Mouse (Mus musculus) heart, embryonic 12.5 days (tissue): ENCODE results near the gene Vps18. TPM values are rescaled to one million over a fixed set of nuclear protein-coding genes. Genes with fewer than 3 reads are reported as not detected.

ENCODE experiments used
- ATAC-seq: fragments of 200-750 bp; cut with Nextera tagmentation; 2 replicates; pipeline ENCODE4 v1.8.0; 2017; ENCODE audit warnings: moderate TSS enrichment, moderate library complexity; ENCODE audit not compliant: insufficient number of reproducible peaks, low FRiP score
- H3K27ac ChIP-seq: fragments of 300-500 bp; sonication (generic); 2 replicates; pipeline ENCODE4 v1.5.1; 2016; ENCODE audit warnings: mild to moderate bottlenecking, moderate library complexity; ENCODE audit not compliant: poor library complexity, severe bottlenecking
- H3K27me3 ChIP-seq: fragments of 300-500 bp; sonication (generic); replicated peaks from 2 replicates; pipeline ENCODE4 v1.6.1; 2016; ENCODE audit warnings: mild to moderate bottlenecking, moderate library complexity
- H3K36me3 ChIP-seq: fragments of 300-500 bp; sonication (generic); 2 replicates; pipeline ENCODE4 v1.6.1; 2016; ENCODE audit warnings: mild to moderate bottlenecking, moderate library complexity
- H3K4me1 ChIP-seq: fragments of 300-500 bp; sonication (generic); replicated peaks from 2 replicates; pipeline ENCODE4 v1.6.1; 2016; ENCODE audit warnings: mild to moderate bottlenecking
- H3K4me2 ChIP-seq: fragments of 300-500 bp; sonication (generic); 2 replicates; pipeline ENCODE4 v1.6.1; 2016; ENCODE audit warnings: mild to moderate bottlenecking, moderate library complexity
- H3K4me3 ChIP-seq: fragments of 300-500 bp; sonication (generic); 2 replicates; pipeline ENCODE4 v1.5.1; 2016; ENCODE audit warnings: mild to moderate bottlenecking
- H3K9ac ChIP-seq: fragments of 300-500 bp; sonication (generic); 2 replicates; pipeline ENCODE4 v1.6.1; 2016; ENCODE audit warnings: mild to moderate bottlenecking, moderate library complexity
- H3K9me3 ChIP-seq: fragments of 300-500 bp; sonication (generic); replicated peaks from 2 replicates; pipeline ENCODE4 v1.6.1; 2016; ENCODE audit warnings: mild to moderate bottlenecking, moderate library complexity
- WGBS: fragments of 180-500 bp; shearing (Covaris S2); methylation state at CpG from one replicate; pipeline ENCODE4 v1.1.7; 2016; 5-methylcytosine and 5-hydroxymethylcytosine counted together
- polyA plus RNA-seq: library from polyadenylated mRNA; unstranded; fragments of >200 nt; fragmentation: Nextera tagmentation; extraction: Ambion mirVana; gene quantifications from 2 replicates; pipeline ENCODE4 v1.2.1, GENCODE M21; 2016

Vps18 gene
- polyA plus RNA-seq, 1 experiment from 2014 or later: 15.8 TPM

DNA sequence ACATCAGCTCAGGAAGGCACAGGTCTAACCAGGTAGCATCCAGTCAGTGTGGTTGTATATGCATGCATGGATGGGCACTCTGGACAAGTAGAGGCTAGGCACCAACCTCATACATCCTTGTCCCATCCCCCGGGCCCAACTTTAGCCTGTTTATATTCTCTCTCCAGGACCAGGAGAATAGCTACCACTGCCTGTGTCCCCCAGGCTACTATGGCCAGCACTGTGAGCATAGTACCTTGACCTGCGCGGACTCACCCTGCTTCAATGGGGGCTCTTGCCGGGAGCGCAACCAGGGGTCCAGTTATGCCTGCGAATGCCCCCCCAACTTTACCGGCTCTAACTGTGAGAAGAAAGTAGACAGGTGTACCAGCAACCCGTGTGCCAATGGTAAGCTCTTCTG, 42.3 kb downstream of the Vps18 start:
- Histone ChIP-seq H3K27ac (no peak overlapping the region), H3K27me3 (peaks cover 74% of the 10 kb centered on the region), H3K9me3 (no peaks in the 10 kb centered on the region), H3K4me2 (no peak overlapping the region), H3K4me1 (peaks cover 21% of the 10 kb centered on the region), H3K36me3 (0 out of 2 replicates have a peak, but pooled peaks cover 3% of the 10 kb centered on the region), H3K4me3 (no peak overlapping the region), H3K9ac (no peak overlapping the region)
- no peak for ATAC-seq
- WGBS: 86% methylated on average over 8 of the region's 8 CpGs

DNA sequence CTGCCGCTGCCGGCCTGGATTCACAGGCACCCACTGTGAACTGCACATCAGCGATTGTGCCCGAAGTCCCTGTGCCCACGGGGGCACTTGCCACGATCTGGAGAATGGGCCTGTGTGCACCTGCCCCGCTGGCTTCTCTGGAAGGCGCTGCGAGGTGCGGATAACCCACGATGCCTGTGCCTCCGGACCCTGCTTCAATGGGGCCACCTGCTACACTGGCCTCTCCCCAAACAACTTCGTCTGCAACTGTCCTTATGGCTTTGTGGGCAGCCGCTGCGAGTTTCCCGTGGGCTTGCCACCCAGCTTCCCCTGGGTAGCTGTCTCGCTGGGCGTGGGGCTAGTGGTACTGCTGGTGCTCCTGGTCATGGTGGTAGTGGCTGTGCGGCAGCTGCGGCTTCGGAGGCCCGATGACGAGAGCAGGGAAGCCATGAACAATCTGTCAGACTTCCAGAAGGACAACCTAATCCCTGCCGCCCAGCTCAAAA, 43.7 kb downstream of the Vps18 start:
- peaks cover 60% of the 10 kb centered on the region for H3K27me3 ChIP-seq
- 0 out of 2 replicates have a peak, but pooled peaks cover 3% of the 10 kb centered on the region for H3K36me3 ChIP-seq
- no peaks in the 10 kb centered on the region for H3K9me3 ChIP-seq
- 66% methylated on average over 24 of the region's 24 CpGs for WGBS
- no peak for ATAC-seq
- H3K9ac ChIP-seq: no peak overlapping the region
- no peak overlapping the region for H3K27ac ChIP-seq
- no peak overlapping the region for H3K4me3 ChIP-seq
- H3K4me2 ChIP-seq: peak overlapping the region; percentile 19; the same call in 1 of the 2 replicates
- H3K4me1 ChIP-seq: peaks cover 11% of the 10 kb centered on the region

DNA sequence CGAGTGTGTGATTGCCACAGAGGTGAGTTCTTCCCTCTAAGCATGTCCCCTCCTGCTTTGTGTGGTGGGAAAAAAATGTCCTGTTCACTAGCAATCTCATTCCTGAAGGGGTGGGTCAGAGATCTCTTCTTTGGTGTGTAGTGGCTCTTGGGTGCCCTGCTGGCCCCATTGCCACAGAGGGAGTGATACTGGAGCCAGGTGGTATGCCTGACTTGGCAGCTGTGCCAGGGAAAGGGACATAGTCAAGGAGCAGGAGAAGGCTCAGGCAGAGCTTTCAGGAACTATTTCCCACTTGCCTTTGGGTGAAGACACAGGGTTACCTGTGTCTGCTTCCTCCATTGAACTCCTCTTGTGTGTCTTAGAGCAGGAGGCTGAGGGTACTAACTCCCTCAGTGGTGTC, 45.6 kb downstream of the Vps18 start:
- H3K27ac ChIP-seq: no peak overlapping the region
- no peak for ATAC-seq
- H3K4me2 ChIP-seq: peak overlapping the region; percentile 44
- H3K36me3 ChIP-seq: 0 out of 2 replicates have a peak, but pooled peaks cover 3% of the 10 kb centered on the region
- H3K4me3 ChIP-seq: no peak overlapping the region
- no peak overlapping the region for H3K9ac ChIP-seq
- peaks cover 17% of the 10 kb centered on the region for H3K4me1 ChIP-seq
- no peaks in the 10 kb centered on the region for H3K9me3 ChIP-seq
- H3K27me3 ChIP-seq: peaks cover 42% of the 10 kb centered on the region
- 38% methylated on average over 1 of the region's 1 CpGs for WGBS

DNA sequence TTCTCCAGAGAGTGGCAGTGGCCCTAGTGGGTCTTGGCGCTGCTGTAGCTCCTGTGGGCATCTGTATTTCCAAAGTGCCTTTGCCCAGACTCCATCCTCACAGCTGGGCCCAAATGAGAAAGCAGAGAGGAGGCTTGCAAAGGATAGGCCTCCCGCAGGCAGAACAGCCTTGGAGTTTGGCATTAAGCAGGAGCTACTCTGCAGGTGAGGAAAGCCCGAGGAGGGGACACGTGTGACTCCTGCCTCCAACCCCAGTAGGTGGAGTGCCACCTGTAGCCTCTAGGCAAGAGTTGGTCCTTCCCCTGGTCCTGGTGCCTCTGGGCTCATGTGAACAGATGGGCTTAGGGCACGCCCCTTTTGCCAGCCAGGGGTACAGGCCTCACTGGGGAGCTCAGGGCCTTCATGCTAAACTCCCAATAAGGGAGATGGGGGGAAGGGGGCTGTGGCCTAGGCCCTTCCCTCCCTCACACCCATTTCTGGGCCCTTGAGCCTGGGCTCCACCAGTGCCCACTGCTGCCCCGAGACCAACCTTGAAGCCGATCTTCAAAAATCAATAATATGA, 46.5 kb downstream of the Vps18 start:
- no peaks in the 10 kb centered on the region for H3K9me3 ChIP-seq
- no peak overlapping the region for H3K4me2 ChIP-seq
- no peak overlapping the region for H3K27ac ChIP-seq
- 0 out of 2 replicates have a peak, but pooled peaks cover 3% of the 10 kb centered on the region for H3K36me3 ChIP-seq
- WGBS: 68% methylated on average over 7 of the region's 7 CpGs
- ATAC-seq: no peak
- H3K27me3 ChIP-seq: peaks cover 33% of the 10 kb centered on the region
- no peak overlapping the region for H3K9ac ChIP-seq
- H3K4me3 ChIP-seq: no peak overlapping the region
- H3K4me1 ChIP-seq: peaks cover 13% of the 10 kb centered on the region

DNA sequence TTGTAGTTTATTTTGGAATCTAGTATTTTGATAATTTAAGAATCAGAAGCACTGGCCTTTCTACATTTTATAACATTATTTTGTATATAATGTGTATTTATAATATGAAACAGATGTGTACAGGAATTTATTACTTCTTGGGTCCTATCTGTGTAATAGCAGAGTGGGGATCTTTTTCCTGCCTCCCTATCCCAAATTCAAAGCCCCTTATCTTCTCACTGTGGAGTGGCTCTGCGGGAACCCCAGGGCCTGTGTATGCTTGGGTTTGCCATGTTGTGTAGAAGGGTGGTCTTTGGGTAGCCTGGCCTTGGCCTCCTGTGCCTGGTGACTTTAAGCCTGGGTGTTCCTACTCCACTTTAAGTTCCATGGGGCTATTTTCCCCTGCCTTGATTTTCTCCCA, 47.0 kb downstream of the Vps18 start:
- ATAC-seq: no peak
- Histone ChIP-seq H3K9me3 (no peaks in the 10 kb centered on the region), H3K27me3 (peaks cover 28% of the 10 kb centered on the region), H3K4me1 (peaks cover 13% of the 10 kb centered on the region), H3K27ac (peak overlapping the region; percentile 57), H3K4me2 (no peak overlapping the region), H3K4me3 (no peak overlapping the region), H3K36me3 (0 out of 2 replicates have a peak, but pooled peaks cover 1% of the 10 kb centered on the region), H3K9ac (no peak overlapping the region)
- 65% methylated on average over 1 of the region's 1 CpGs for WGBS

DNA sequence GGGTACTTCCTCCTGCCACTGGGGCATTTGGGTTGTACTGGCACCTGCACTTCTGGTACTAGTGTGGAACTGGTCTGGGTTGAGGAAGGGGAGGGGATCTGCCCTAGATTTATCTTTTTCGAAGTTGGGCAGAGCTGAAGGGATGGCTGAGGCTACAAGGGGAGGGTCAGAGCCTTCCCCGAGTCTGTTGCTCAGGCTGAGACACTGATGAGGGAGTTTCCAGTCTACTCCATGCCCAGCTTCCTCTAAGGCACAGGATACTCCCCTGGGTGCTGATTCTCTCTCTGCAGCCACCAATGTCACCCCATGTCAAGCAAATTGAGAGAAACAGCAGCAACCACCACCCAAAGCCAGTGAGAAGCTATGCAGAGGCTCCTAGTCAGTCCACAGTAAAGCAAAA, 47.5 kb downstream of the Vps18 start:
- Histone ChIP-seq H3K9ac (no peak overlapping the region), H3K9me3 (no peaks in the 10 kb centered on the region), H3K36me3 (no peaks in the 10 kb centered on the region), H3K4me2 (peak overlapping the region; percentile 11; the same call in 1 of the 2 replicates), H3K27me3 (peaks cover 24% of the 10 kb centered on the region), H3K27ac (peak overlapping the region; percentile 57), H3K4me1 (peaks cover 13% of the 10 kb centered on the region), H3K4me3 (no peak overlapping the region)
- no peak for ATAC-seq
- WGBS: 60% methylated on average over 2 of the region's 2 CpGs

DNA sequence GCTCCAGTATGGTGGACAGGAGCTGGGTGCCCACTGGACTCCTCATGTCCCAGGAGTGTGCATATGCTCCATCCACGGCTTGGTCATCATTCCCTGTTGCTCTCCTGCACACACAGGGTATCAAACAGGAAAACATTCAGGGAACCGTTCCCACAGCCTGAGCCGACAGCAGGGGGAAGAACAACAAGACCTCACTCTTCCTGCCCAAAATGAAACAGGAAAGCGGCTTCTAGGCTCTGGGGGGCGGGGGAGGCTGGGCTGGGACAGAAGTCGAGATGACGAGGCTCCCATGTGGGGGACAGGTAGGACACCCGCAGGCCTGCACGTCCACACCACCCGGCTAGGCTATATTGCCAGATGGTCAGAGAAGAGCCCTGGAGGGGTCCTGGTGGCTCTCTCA, 47.9 kb downstream of the Vps18 start:
- peak; percentile 30 for ATAC-seq
- peak overlapping the region; percentile 11; the same call in 1 of the 2 replicates for H3K4me2 ChIP-seq
- peaks cover 19% of the 10 kb centered on the region for H3K27me3 ChIP-seq
- 54% methylated on average over 10 of the region's 10 CpGs for WGBS
- H3K4me3 ChIP-seq: no peak overlapping the region
- no peak overlapping the region for H3K9ac ChIP-seq
- H3K27ac ChIP-seq: peak overlapping the region; percentile 73
- H3K9me3 ChIP-seq: no peaks in the 10 kb centered on the region
- peaks cover 13% of the 10 kb centered on the region for H3K4me1 ChIP-seq
- H3K36me3 ChIP-seq: no peaks in the 10 kb centered on the region

DNA sequence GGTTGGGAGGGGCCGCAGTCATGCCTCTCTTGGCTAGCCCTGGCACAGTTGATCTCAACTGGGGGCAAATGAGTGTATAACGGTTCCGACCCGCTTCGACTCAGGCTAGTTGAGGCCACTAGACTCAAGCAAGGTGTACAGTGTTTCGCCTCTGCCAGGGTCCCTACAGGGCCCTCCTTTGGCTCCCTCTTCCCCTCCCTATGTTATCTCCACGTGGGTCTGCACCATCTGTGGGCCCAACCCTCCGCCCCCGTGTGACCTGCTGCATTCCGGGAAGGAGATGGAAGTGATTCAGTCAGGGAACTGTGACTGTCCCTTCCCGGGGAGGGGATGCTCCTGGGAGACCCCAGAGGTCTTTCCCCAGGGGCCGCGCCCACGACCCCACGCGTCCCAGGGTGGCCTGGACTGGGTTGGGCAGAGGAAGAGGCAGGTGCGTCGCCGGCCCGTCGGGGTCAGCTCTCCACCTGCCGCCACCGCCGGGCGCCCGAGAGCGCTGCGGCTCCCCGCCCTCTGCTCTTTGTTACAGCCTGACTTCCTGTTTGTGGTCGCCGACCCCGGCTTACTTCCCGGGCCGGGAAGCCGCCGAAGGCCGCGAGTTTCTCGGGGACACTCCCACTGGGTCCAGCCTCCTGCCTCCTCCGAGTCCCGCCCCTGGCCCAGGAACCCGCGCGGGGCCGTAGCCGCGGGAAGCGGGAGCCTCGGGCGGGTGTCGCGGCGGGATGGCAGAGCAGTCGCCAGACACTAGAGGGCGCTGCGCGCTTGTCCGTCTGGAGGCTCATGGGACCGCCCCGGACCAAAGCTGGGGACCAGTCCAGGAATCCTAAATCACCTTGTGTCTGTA, 49.1 kb downstream of the Vps18 start:
- Histone ChIP-seq H3K27me3 (peaks cover 7% of the 10 kb centered on the region), H3K4me3 (peak overlapping the region; percentile 70), H3K4me1 (peaks cover 13% of the 10 kb centered on the region), H3K27ac (peak overlapping the region; percentile 84), H3K9ac (peak overlapping the region; percentile 84), H3K4me2 (peak overlapping the region; percentile 93), H3K9me3 (no peaks in the 10 kb centered on the region), H3K36me3 (no peaks in the 10 kb centered on the region)
- ATAC-seq: peak; percentile 76
- WGBS: 7% methylated on average over 60 of the region's 60 CpGs

DNA sequence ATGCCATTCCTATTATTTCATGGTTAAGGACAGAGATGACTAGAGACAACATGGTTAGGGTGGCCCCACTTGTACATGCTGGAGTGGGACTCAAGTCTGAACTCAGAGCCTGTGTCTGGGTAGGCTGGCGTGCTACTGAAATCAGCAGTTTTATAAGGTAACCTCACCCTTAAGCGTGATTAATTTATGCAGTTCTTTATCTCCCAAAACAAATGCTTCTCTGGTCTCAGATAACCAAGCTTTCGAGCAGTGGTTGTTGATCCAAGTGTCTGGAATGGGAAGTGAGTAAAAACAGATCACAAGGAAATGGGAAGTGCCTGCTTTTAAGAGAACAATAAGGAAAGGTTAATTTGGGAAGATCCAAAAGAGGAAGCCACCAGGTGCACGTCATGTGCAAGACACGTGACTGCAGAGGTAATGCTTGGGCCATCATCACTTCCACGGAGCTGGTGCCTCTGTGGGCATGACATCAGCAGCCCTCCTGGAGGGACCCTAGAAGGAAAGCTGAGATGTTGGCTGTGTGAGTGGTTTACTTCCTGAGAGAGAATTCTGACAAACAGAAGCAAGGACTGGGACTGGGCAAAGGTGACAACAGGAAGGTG, 56.1 kb downstream of the Vps18 start:
- 26% methylated on average over 6 of the region's 6 CpGs for WGBS
- Histone ChIP-seq H3K4me3 (no peak overlapping the region), H3K27ac (no peak overlapping the region), H3K4me1 (0 out of 2 replicates have a peak, but pooled peaks cover 5% of the 10 kb centered on the region), H3K9ac (no peak overlapping the region), H3K9me3 (no peaks in the 10 kb centered on the region), H3K27me3 (no peaks in the 10 kb centered on the region), H3K36me3 (no peaks in the 10 kb centered on the region), H3K4me2 (no peak overlapping the region)
- peak; percentile 39; the same call in 1 of the 2 replicates for ATAC-seq
